Mouse (Mus musculus) limb, embryonic 10.5 days (tissue): ENCODE measurements around the gene Lsm14a. TPM values are rescaled to one million over a fixed set of nuclear protein-coding genes. Genes with fewer than 3 reads are reported as not detected.

Experiments
- DNase-seq: peaks from one replicate; pipeline ENCODE4 v3.0.0-alpha.2; 2017; ENCODE audit warnings: low spot score
- H3K27ac ChIP-seq: fragments of 300-500 bp; sonication (generic); 2 replicates; pipeline ENCODE4 v1.5.1; 2016; ENCODE audit warnings: mild to moderate bottlenecking
- H3K27me3 ChIP-seq: fragments of 300-500 bp; sonication (generic); 2 replicates; pipeline ENCODE4 v1.6.1; 2016; ENCODE audit warnings: low read depth, mild to moderate bottlenecking; ENCODE audit not compliant: poor library complexity, severe bottlenecking
- H3K36me3 ChIP-seq: fragments of 300-500 bp; sonication (generic); 2 replicates; pipeline ENCODE4 v1.6.1; 2016; ENCODE audit warnings: mild to moderate bottlenecking, moderate library complexity
- H3K4me1 ChIP-seq: fragments of 300-500 bp; sonication (generic); 2 replicates; pipeline ENCODE4 v1.6.1; 2016
- H3K4me3 ChIP-seq: fragments of 300-500 bp; sonication (generic); 2 replicates; pipeline ENCODE4 v1.5.1; 2016; ENCODE audit warnings: mild to moderate bottlenecking, moderate library complexity
- H3K9me3 ChIP-seq: fragments of 300-500 bp; sonication (generic); replicated peaks from 2 replicates; pipeline ENCODE4 v1.6.1; 2016; ENCODE audit warnings: mild to moderate bottlenecking
- WGBS: fragments of 180-500 bp; shearing (Covaris S2); methylation state at CpG from one replicate; pipeline ENCODE4 v1.1.7; 2016; 5-methylcytosine and 5-hydroxymethylcytosine counted together
- polyA plus RNA-seq: library from polyadenylated mRNA; unstranded; fragments of >200 nt; fragmentation: Nextera tagmentation; extraction: Ambion mirVana; gene quantifications from 2 replicates; pipeline ENCODE4 v1.2.1, GENCODE M21; 2016

Gene Lsm14a
- polyA plus RNA-seq, 1 experiment from 2014 or later, result 96.3 TPM

- DNase-seq, result no peak
- 92% methylated on average over 4 of the region's 4 CpGs for WGBS
- Histone ChIP-seq H3K9me3 (0 out of 2 replicates have a peak, but pooled peaks cover 3% of the 10 kb centered on the region), H3K4me1 (peaks cover 3% of the 10 kb centered on the region; the same call in 1 of the 2 replicates), H3K4me3 (no peak overlapping the region), H3K36me3 (no peaks in the 10 kb centered on the region), H3K27me3 (no peaks in the 10 kb centered on the region), H3K27ac (no peak overlapping the region)
Observed at GRCm38 (mm10) chr7:34321958-34322357, 71.2 kb downstream of the Lsm14a start.

- Histone ChIP-seq H3K4me3 (no peak overlapping the region), H3K4me1 (peaks cover 3% of the 10 kb centered on the region; the same call in 1 of the 2 replicates), H3K27ac (no peak overlapping the region), H3K9me3 (0 out of 2 replicates have a peak, but pooled peaks cover 3% of the 10 kb centered on the region), H3K27me3 (no peaks in the 10 kb centered on the region), H3K36me3 (no peaks in the 10 kb centered on the region)
- 82% methylated on average over 5 of the region's 5 CpGs for WGBS
- no peak for DNase-seq
Observed at GRCm38 (mm10) chr7:34321119-34321518, 72.0 kb downstream of the Lsm14a start.

GRCm38 (mm10) chr7:34319957-34320356, 73.2 kb downstream of the Lsm14a start:
- 50% methylated on average over 3 of the region's 3 CpGs for WGBS
- H3K27ac ChIP-seq, result no peak overlapping the region
- no peak overlapping the region for H3K4me3 ChIP-seq
- H3K9me3 ChIP-seq, result 0 out of 2 replicates have a peak, but pooled peaks cover 3% of the 10 kb centered on the region
- no peaks in the 10 kb centered on the region for H3K36me3 ChIP-seq
- no peaks in the 10 kb centered on the region for H3K27me3 ChIP-seq
- DNase-seq, result no peak
- peaks cover 3% of the 10 kb centered on the region; the same call in 1 of the 2 replicates for H3K4me1 ChIP-seq

GRCm38 (mm10) chr7:34319123-34319522, 74.0 kb downstream of the Lsm14a start:
- Histone ChIP-seq H3K36me3 (no peaks in the 10 kb centered on the region), H3K4me3 (no peak overlapping the region), H3K4me1 (peaks cover 3% of the 10 kb centered on the region; the same call in 1 of the 2 replicates), H3K27ac (no peak overlapping the region), H3K27me3 (no peaks in the 10 kb centered on the region), H3K9me3 (0 out of 2 replicates have a peak, but pooled peaks cover 2% of the 10 kb centered on the region)
- no peak for DNase-seq
- WGBS, result 91% methylated on average over 2 of the region's 2 CpGs

GRCm38 (mm10) chr7:34317901-34318476, 75.1 kb downstream of the Lsm14a start:
- H3K9me3 ChIP-seq, result no peaks in the 10 kb centered on the region
- peaks cover 3% of the 10 kb centered on the region; the same call in 1 of the 2 replicates for H3K4me1 ChIP-seq
- WGBS, result 59% methylated on average over 7 of the region's 7 CpGs
- H3K27me3 ChIP-seq, result no peaks in the 10 kb centered on the region
- H3K4me3 ChIP-seq, result no peak overlapping the region
- H3K36me3 ChIP-seq, result no peaks in the 10 kb centered on the region
- no peak for DNase-seq
- no peak overlapping the region for H3K27ac ChIP-seq

- Histone ChIP-seq H3K4me1 (peaks cover 8% of the 10 kb centered on the region), H3K9me3 (no peaks in the 10 kb centered on the region), H3K27ac (peak within 1 kb of the TSS; percentile 92), H3K27me3 (no peaks in the 10 kb centered on the region), H3K36me3 (no peaks in the 10 kb centered on the region), H3K4me3 (peak within 1 kb of the TSS; percentile 97)
- WGBS, result under 1% methylated on average over 40 of the region's 41 CpGs
- DNase-seq, result peak; percentile 95
Observed at GRCm38 (mm10) chr7:34313443-34313875, 79.7 kb downstream of the Lsm14a start, which contains the start of gene 4931406P16Rik. Gene 4931406P16Rik (minus strand): TSS chr7:34313551.

GRCm38 (mm10) chr7:34312786-34313442, 80.2 kb downstream of the Lsm14a start:
- peak overlapping the region; percentile 97 for H3K4me3 ChIP-seq
- H3K27ac ChIP-seq, result peak overlapping the region; percentile 92
- H3K4me1 ChIP-seq, result peaks cover 8% of the 10 kb centered on the region
- peak; percentile 69 for DNase-seq
- H3K36me3 ChIP-seq, result no peaks in the 10 kb centered on the region
- no peaks in the 10 kb centered on the region for H3K27me3 ChIP-seq
- no peaks in the 10 kb centered on the region for H3K9me3 ChIP-seq
- under 1% methylated on average over 73 of the region's 73 CpGs for WGBS

- no peak for DNase-seq
- Histone ChIP-seq H3K4me1 (peaks cover 8% of the 10 kb centered on the region), H3K9me3 (no peaks in the 10 kb centered on the region), H3K4me3 (no peak overlapping the region), H3K27me3 (no peaks in the 10 kb centered on the region), H3K36me3 (no peaks in the 10 kb centered on the region), H3K27ac (no peak overlapping the region)
- 80% methylated on average over 5 of the region's 5 CpGs for WGBS
Observed at GRCm38 (mm10) chr7:34309186-34309764, 83.8 kb downstream of the Lsm14a start.

GRCm38 (mm10) chr7:34308586-34308985, 84.5 kb downstream of the Lsm14a start:
- Histone ChIP-seq H3K4me3 (no peak overlapping the region), H3K27ac (no peak overlapping the region), H3K36me3 (no peaks in the 10 kb centered on the region), H3K27me3 (no peaks in the 10 kb centered on the region), H3K4me1 (peaks cover 8% of the 10 kb centered on the region), H3K9me3 (no peaks in the 10 kb centered on the region)
- 57% methylated on average over 5 of the region's 5 CpGs for WGBS
- no peak for DNase-seq

GRCm38 (mm10) chr7:34305454-34305853, 87.7 kb downstream of the Lsm14a start:
- no peaks in the 10 kb centered on the region for H3K27me3 ChIP-seq
- H3K9me3 ChIP-seq, result no peaks in the 10 kb centered on the region
- no peaks in the 10 kb centered on the region for H3K4me1 ChIP-seq
- no peak for DNase-seq
- peaks cover 12% of the 10 kb centered on the region for H3K36me3 ChIP-seq
- H3K4me3 ChIP-seq, result no peak overlapping the region
- WGBS, result 80% methylated on average over 4 of the region's 4 CpGs
- H3K27ac ChIP-seq, result no peak overlapping the region

- 77% methylated on average over 1 of the region's 1 CpGs for WGBS
- DNase-seq, result no peak
- H3K36me3 ChIP-seq, result peaks cover 12% of the 10 kb centered on the region
Observed at GRCm38 (mm10) chr7:34302651-34303050, 90.5 kb downstream of the Lsm14a start.

GRCm38 (mm10) chr7:34301952-34302351, 91.2 kb downstream of the Lsm14a start:
- Histone ChIP-seq H3K9me3 (no peaks in the 10 kb centered on the region), H3K27ac (no peak overlapping the region), H3K27me3 (no peaks in the 10 kb centered on the region), H3K4me1 (no peaks in the 10 kb centered on the region), H3K4me3 (no peak overlapping the region), H3K36me3 (peaks cover 12% of the 10 kb centered on the region)
- DNase-seq, result no peak
- 82% methylated on average over 3 of the region's 3 CpGs for WGBS

More at GRCm38 (mm10) chr7:34302651-34303050, 90.5 kb downstream of the Lsm14a start:
- Histone ChIP-seq H3K27me3 (no peaks in the 10 kb centered on the region), H3K4me3 (no peak overlapping the region), H3K9me3 (no peaks in the 10 kb centered on the region), H3K4me1 (no peaks in the 10 kb centered on the region), H3K27ac (no peak overlapping the region)

- H3K36me3 ChIP-seq, result peaks cover 12% of the 10 kb centered on the region
- no peaks in the 10 kb centered on the region for H3K27me3 ChIP-seq
- no peak overlapping the region for H3K27ac ChIP-seq
- no peaks in the 10 kb centered on the region for H3K4me1 ChIP-seq
- no peaks in the 10 kb centered on the region for H3K9me3 ChIP-seq
- no peak for DNase-seq
- no peak overlapping the region for H3K4me3 ChIP-seq
- WGBS, result 95% methylated on average over 2 of the region's 2 CpGs
Observed at GRCm38 (mm10) chr7:34298818-34299217, 94.3 kb downstream of the Lsm14a start.
